Mouse (Mus musculus) ovary, postnatal 10 days (tissue): Measurements from ENCODE around the gene Cln6.
"Not testable (repeated sequence)": the region's sequence is repeated elsewhere in the genome, so short reads cannot be mapped to it uniquely, and the experiment has no call there.

ENCODE experiments used
- DNase-seq: peaks from one replicate; pipeline ENCODE4 v3.0.0; 2022; ENCODE audit warnings: low spot score

Gene Cln6

DNA sequence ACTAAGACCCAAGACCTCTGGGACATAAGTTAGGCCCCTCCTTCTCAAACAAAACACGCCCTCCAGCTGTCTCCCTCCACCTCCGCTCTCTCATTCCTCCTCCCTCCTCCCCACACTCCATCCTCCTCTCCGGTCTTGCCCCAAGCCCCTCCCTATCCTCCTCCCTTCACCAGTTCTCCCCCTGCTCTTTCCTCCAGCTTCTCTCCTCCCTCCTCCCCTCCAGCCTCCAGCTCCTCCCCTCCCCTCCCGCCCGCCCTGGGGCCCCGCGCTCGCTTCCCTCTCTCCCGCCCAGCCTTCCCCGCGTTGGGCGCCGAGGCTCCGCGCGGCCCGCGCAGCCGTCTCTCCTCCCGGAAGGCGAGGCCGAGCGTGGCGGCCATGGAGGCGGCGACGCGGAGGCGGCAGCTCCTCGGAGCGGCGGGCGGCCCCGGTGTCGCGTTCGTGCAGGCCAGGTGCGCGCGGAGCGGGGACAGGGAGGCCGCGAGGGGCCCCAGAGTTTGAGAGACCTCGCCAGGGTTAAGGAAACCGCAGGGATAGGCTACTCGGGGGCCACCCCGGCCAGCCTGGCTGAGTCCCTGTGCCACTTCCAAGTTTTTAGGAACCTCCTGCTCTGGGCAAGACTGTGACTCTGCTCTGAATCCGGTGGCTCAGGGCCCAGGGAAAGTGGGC is at the start of gene Cln6:
Cln6 (plus strand) TSS at position 280 of the 666 bp plus-strand sequence.
- peak; percentile 52 for DNase-seq

DNA sequence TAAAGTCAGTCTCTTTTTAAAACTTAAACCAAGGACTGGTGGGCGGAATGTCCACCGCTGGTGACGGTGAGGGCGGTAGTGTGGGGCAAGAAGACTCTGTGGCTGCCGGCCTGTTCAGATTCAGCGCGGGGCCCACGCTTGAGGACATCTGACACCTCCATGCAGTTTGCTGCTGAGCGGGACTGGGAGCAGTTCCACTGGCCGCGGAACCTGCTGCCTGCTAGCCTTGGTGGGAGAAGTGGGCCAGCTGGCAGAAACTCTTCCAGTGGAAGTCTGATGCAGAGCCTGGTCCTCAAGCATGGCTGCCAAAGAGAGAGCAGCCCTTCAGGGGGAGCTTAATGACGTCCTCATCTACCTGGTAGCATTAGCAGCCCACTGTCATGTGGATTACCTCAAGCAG is 48.7 kb upstream of the Cln6 start:
- DNase-seq: no peak

DNA sequence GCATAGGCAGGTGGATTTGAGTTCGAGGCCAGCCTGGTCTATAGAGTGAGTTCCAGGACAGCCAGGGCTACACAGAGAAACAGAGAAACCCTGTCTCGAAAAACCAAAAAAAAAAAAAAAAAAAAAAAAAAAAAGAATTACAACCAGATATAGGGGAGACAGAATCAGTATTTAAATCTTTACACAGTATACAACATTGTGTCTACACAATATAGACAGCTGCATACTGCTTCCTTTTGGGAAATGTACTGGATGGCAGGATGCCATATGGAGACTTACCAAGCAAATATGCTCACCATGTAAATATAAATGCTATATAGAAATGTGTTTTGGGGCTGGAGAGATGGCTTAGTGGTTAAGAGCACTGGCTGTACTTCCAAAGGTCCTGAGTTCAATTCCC is 39.4 kb upstream of the Cln6 start:
- DNase-seq: not testable (repeated sequence)

DNA sequence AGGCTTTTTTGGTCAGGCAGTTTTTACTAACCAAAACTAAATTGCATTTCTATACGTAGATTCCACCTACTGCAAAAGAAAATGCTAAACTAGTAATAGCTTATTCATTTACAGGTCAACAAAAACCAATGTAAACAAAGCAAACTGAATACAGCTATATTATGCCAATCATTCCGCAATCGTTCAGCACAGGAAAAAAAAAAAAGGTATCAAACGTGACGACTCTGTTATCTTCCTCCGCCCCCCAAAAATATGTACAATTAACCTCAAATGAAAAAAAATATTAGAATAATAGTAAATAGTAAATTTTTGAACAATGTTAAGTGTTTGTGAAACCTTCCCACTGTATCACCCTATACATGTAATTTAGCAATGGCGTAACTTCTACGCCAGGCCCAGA is 28.5 kb upstream of the Cln6 start:
- no peak for DNase-seq

DNA sequence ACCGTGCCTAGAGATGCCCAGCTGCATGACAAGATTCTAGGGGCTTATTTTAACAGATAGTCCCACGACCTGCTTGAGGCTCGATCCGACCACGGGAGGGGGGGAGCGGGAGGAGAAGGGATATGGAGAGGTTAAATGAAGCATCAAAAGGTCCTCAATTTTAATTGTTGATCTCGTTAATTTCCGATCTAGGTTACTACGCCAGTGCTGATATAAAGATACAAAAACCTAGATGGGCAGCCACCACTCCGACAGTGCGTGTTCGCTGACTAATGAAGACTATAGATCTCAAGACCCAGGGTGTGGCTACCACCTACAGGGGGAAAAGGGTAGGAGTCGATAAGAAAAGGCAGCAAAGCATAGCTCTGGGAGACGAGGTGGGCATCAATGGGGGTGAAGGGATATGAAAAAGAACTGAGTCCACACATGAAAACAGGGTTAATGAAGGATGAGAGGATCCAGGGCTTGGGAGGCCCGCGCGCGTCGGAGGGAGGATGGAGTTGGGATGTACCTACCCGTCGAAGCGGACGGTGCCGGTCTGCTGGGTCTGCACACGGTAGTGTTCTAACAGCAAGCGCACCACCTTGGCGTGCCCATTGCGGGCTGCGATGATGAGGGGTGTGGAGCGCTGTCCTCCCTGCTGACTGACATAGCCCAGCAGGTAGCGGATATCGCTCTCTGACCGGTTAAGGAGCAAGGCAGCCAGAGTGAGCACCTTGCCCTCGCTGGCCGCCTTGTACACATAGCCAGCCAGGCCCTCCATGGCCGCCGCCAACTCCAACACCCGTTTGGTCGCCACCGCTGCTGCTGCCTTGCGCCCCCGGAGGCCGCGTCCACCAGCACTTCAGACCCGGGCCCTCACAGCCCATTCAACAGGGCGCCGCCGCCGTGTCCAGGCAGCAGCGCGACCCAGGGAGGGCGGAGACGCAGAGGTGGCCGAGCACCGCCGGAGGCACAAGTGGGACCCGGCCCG is 27.8 kb upstream of the Cln6 start:
- no peak for DNase-seq

DNA sequence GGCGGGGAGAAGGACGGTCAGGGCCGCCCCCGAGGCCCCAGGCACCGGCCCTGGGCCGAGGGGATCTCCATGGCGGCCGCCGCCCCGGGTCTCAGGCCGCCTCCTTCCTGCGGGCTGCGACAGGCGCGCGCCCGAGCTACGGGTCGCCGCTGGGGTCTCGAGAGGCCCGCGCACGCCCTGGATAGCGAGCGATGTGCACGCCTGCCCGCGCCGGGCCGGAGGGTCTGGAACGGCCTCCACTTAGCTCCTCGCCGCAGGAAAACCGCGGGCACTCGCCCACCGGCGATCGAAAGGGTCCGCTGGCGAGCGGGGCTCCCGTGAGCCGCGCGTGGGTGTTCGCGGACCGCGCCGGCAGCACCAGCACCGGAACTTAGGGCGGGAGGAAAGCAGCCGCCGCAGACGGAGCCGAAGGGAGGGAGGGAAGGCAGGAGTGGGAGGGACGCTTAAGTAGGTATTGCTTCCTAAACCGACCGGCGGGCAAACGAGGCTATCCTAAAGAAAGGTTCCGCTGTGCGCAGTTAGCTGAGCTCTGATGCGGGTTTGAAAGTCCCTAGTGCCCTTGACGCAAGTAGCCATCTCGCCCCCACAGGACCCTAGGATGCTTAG is 27.0 kb upstream of the Cln6 start, which contains the start of gene Fem1b:
Fem1b (minus strand) TSS at position 419 of the 606 bp plus-strand sequence.
- peak; percentile 82 for DNase-seq

DNA sequence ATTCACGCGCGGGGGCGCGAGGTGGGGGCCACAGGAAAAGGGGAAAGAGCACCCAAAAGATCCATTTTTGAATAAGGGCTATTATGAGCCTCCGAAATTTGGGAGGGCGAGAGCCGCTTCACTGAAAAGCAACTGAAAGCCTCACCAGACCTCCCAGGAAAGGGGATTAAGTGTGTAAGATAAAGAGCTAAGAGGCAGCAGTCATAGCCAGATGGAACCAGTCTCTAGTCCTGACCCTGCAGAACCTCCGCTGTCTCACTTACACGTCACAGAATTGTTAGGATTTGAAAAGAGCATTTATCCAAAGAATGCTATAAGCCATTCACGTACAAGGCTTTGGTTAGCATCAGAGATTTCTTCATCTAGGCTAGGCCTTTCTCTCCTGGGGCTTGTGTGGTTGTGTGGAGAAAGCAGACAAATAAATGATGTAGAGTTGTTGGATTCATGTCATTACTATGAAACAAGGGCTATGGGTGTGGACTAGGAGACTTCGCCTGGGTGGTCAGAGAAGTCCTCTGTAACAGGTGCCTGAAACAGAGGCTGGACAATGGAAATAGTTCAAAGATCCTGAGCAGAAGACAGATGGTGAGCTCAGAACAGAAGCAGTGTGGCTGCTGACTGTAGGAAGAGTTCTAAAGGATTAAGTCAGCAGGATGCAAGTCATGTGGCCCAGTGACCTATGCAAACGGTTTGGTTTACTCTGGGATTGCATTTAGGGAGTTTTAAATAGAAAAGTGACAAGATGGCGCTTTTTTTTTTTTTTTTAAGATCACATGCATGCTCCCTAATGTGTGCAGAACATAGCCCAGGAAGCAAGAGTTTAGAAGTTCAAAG is 26.2 kb upstream of the Cln6 start:
- no peak for DNase-seq

DNA sequence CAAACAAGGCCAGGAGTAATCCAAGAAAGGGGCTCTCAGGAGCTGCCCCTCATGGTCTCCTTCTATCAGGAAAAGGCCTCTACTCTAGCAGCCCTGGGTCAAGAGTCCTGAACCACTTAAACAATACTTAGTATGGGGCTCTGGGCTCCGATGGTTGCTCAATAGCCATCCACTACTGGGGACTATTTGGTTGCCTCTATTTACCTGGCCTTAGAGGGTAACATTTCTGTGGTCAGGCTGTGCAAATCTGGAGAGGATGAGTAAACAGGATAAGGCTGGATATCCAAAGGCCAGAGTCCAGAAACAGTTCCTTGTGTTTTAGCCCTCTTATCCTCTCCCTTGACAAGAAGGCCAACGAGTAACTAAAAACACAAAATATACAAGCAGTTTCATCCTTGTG is 23.8 kb upstream of the Cln6 start:
- DNase-seq: no peak

DNA sequence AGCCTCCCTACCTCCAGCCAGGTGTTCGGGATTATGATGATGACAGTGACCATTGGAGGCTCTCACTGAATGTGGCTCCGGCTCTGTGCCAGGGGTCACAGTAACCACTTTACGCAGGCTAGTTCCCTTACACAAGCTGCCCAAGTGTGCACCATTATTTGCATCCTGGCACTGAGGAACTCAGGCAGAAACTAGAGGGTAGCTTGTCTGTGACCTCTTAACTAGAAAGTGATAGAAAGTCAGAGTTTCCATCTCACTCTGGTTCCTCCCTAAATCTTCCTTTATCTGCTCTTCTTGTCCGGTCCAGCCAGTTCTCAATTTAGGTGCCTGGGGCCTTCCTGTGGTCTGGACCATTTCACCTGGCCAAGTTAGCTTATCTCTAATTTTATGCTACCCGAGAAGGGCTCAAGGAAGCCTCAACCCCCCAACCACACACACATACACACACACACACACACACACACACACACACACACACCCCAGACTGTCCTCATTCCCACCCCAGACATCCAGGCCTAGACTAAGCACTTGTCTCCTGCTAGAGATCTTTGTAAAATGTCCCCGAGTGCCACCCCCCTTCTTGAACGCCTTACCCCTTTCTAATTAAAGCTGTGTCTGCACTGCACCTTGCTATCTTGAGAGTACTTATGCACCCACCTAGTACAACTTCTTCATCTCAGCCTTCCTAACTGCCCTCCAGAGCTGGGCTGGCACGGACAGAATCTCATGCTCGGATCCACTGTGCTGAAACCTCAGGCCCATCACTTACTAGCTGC is 22.1 kb upstream of the Cln6 start:
- no peak for DNase-seq

DNA sequence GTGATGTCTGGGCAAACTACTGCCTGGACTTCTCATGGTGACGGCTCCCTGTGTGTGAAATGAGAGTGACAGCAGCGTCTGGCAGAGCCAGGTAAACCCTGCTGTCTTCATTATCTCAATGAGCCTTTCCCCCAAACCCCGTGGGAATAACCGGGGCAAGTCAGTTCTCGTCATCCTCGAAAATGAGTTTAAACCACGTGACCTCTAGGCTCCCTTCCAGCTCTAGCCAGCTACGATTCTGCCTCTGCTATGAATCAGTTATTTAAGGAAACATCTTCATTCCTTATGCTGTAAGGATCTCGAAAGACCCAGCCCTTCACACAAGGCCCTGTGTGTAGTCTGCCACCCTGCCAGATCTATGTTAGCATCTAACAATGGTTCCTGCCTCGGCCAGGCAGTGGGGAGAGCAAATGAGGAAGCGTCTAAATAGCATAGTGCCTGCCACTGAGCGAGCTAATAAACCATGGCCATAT is 21.4 kb upstream of the Cln6 start:
- no peak for DNase-seq

DNA sequence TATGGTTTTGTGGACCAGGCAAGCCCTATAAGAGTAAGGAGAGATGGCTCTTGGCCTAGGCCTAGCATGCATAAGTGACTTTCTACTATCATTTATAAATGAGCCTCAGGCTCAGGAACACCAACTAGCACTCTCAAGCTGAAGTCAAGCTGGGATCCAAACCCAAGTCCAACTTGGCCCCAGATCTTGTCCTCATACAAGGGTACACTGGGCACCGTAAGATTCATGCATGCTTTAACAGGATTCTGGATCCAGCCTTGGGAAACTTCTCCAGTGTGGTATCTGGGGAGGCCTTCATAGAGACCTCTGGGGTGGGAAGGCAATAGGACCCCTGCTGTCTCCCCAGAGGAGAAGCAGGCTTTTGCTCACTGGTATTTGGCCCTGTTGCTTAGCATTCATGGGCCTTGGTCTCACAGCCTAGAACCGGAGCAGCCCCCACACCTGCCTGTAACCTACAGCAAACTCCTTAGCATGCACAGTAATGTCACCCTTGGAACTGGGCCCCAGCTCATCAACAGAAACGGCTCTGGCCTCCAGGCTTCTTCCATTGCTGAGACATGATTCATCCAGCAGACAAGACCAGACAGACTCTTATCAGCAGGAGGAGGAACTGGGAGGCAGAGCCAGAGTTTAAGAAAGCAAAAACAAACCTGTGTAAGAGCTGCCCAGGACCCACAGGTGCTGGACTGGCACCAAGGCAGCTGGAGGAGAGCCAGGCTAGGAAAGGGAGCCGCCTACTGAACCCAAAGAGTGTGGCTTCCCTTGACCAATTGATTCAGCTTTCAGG is 20.6 kb upstream of the Cln6 start:
- no peak for DNase-seq

DNA sequence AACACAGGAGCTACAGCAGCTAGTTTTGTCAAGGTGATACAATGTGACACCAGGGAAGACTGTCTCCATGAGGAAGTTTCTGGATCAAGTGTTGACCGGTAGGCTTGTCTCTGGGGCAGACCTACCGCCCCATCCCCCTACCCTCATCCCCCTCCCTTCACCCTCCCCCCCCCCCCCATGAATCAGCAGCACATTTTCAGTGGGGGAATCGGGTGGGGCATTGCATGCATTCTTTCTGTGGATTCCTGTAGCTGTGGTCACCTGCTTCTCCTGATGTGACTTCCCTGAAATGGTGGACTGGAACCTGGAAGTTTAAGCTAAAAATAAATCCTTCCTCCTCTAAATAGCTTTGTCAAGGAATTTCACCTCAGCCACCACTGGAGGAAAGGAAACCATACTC is 19.1 kb upstream of the Cln6 start:
- no peak for DNase-seq

DNA sequence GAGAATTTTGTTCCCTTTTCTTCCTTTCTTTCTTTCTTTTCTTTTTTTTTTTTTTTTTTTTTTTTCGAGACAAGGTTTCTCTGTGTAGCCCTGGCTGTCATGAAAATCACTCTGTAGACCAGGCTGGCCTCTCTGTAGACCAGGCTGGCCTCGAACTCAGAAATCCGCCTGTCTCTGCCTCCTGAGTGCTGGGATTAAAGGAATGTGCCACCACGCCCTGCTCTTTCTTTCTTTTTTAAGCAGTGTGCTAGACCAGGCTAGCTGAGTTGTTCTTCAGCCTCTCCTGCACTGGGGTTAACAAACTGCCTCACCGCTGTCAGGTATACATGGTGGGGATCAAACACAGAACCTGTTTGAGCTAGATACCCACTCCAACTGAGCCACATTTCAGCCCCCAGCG is 18.7 kb upstream of the Cln6 start:
- DNase-seq: not testable (repeated sequence)

DNA sequence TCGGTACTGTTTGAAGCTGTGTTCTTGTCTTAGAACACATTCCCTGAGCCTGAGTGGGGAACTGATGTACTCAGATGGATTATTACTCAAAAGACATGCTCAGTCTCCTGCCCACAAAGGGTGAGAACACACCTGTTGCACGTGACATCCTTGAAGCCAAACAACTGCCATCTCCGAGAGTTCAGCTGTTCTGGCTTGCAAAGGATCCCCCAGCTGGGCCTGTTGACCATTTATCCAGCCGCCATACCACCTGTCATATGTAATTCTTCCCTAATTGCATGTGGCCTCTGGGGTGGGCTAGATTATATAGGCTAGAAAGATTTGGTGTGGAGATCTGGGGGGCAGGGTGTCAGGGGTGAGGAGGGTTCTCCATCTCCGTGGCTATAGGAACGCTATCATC is 17.8 kb upstream of the Cln6 start:
- DNase-seq: no peak

DNA sequence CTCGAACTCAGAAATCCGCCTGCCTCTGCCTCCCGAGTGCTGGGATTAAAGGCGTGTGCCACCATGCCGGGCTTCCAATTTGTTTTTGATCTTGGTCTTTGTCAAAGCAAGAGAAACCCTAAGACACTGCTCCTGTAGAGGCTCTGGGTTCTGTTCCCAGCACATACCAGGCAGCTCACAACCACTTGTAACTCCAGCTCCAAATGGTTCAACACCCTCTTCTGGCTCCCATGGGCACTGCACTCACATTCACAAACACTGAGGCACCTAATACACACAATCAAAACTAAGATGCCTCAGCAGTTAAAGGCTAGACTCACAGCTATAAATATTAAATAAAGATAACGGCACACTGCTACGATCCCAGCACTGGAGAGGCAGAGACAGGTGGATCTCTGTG is 16.8 kb upstream of the Cln6 start:
- no peak for DNase-seq

DNA sequence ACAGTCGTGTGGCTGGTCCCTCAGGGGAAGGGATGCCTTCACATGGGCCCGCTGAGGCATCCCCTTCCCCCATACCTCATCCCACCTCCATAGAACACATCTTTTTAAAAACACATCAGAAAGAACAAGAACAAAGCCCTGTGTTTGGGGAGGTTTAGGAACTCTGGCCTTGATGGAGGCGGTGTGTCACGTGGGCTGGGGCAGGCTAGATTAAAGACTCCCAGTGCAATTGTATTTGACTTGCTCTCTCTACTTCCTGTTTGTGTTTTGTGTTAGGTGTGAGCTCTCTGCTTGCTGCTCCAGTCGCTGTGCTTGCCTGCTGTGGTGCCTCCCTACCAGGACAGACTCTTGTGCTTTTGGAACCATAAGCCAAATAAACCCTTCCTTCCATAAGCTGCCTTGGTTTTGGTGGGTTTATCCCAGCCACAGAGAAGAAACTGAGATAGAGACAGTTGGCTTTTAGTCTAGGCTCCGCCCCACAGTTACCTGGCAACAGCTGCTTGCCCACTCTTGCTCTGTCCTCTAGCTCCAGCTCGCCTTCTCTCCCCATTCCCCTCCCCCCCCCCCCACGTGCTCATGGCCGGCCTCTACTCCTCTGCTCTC is 12.7 kb upstream of the Cln6 start:
- no peak for DNase-seq

DNA sequence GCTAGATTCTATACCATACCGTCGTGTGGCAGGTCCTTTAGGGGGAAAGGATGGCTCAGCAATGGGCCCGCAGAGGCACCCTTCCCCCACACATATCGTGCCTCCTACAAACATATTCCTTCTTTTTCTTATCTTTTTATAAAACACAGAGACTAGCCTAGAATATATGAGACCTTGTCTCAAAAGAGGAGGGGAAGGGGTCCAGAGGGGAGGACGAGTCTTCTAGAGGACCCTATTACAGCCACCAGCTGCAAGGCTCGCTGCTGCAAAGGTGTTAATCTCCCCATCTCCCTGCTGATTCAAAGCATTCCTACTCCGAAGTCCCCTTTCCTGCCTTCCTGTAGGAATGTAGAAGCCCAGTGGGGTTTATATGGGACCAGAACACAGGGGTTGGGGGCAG is 12.1 kb upstream of the Cln6 start:
- DNase-seq: no peak

DNA sequence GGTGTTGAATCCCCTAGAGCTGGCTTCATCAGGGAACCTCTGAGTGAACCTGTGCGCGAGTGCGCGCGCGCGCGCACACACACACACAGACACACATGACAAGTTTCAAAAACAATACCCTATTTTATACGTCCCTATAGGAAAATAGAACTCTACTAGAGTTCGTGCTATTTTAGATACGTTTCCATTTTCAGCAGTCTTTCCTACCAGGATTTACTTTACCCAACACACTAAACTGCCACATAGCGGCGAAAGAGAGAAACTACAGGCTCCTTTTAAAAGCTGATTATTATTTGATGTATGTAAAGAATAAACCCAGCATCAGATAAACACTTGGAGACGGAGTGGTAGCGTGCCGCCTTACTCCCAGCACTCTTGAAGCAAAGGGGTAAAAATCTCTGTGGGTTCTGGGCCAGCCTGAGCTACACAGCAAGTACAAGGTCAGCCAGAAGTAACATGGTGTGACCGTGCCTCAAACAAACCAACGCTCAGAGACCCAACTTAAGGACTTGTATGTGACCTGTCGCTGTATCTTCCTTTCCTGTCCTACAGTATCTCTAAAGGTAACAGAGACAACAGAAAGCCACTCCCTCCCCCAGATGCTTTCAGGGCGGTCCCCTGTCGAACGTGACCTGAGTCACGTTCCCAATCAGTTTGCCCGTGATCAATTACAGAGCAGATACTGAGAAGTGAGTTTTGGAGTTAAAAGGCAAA is 10.5 kb upstream of the Cln6 start:
- DNase-seq: no peak

DNA sequence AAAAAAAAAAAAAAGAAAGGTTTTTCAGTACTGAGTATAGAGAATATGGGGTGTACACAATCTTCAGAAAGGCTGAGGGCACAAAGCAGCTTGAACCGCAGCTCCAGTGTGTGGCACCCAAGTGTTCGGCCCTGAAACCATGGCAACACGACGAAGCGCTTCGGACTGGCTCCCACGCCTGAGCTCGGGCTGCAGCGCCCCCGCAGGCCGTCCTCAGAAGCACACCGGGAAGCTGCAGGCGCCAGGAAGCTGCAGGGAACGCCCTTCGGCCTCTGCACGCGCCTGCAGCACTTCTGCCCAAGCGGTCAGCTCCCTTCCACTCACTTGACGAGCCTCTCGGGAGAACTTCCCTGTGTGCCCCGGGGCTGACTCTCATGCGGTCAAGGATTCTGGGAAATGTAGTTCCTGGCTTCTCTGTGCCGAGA is 9.9 kb upstream of the Cln6 start:
- peak; percentile 84 for DNase-seq
